Mouse (Mus musculus): ENCODE measurements around the gene Calm3.
A peak's percentile ranks its signal among the peaks of the same experiment; 100 is the strongest.

The Calm3 gene

DNA sequence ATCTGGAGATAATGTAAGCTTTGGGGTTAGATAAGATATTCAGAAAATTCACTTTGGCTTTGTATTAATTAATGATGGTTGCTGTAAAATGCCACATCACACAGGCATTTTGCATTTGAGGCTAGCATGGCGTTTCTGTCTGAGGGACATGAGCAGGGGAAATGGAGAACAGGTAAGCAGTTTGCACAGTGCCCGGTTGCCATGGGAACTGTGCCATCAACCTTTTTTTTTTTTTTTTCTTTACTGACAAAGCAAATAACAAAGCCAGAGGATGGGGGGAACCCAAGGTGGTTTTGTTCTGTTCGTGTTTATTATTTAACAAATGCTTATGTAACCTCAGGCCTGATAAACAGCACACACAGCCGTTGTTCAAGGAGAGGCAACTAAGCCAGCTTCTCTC is 18.9 kb upstream of the Calm3 start:
- DNase-seq (ENCODE audit: low read depth, low spot score) = no peak

DNA sequence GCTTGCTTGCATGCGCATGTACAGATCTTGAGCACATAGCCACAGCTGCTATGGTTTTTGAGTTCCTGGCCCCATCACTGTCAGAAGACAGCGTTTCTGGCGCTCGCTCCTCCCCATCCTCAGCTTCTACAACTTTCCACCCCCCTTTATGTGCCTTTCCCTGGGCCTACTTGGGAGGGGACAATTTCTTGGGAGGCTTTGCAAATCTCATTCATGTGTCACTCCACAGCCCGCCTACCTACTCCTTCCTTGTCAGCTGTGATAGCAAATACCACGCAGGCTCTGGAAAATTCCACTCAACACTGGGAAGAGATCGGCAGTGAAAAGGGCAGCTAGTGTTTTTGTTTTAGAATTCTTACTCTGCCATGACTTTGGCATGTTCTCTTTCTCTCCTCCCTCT is 16.4 kb upstream of the Calm3 start:
- no peak for DNase-seq (ENCODE audit: low read depth, low spot score)

DNA sequence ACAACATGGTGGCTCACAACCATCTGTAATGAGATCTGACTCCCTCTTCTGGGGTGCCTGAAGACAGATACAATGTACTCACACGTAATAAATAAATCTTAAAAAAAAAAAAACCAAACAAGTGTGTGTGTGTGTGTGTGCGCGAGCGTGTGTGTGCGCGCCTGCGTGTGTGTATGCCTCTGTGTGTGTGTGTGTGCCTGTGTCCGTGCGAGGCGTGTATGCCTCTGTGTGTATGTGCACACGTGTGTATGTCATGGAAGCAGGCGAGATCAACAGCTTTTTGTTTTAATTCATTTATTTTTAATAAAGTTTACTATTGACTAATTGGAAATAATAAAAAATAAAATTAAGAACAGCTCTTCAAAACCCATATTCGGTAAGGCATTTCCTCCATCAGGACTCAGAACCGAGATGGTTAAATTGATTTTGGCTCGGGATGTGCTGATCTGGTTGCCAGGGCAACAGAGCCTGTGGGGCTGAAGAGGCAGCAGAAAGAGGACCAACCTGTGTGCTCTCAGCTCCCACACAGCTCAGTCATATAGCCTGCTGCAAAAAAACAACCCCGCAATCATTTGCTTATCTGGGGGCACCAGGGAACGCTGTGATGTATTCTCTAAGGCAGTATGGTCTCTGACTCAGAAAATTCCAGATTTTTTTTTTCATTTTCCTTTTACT is 14.3 kb upstream of the Calm3 start:
- no peak for DNase-seq (ENCODE audit: low read depth, low spot score)

DNA sequence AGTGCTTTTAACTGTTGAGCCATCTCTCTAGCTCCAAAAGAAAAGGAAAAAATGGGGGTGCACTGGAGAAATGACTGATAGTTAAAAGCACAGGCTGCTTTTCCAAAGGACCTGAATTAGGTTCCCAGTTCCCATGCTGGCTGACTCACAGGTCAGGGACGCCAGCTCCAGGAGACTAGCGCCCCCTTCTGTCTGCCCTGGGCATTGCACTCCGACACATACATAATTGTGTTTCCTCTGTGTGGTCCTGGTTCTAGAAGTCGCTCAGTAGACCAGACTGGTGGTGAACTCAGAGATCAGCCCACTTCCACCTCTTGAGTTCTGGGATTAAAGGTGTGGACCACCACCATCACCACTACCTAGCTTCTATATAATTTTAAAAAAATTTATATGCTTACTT is 13.4 kb upstream of the Calm3 start:
- no peak for DNase-seq (ENCODE audit: low read depth, low spot score)

DNA sequence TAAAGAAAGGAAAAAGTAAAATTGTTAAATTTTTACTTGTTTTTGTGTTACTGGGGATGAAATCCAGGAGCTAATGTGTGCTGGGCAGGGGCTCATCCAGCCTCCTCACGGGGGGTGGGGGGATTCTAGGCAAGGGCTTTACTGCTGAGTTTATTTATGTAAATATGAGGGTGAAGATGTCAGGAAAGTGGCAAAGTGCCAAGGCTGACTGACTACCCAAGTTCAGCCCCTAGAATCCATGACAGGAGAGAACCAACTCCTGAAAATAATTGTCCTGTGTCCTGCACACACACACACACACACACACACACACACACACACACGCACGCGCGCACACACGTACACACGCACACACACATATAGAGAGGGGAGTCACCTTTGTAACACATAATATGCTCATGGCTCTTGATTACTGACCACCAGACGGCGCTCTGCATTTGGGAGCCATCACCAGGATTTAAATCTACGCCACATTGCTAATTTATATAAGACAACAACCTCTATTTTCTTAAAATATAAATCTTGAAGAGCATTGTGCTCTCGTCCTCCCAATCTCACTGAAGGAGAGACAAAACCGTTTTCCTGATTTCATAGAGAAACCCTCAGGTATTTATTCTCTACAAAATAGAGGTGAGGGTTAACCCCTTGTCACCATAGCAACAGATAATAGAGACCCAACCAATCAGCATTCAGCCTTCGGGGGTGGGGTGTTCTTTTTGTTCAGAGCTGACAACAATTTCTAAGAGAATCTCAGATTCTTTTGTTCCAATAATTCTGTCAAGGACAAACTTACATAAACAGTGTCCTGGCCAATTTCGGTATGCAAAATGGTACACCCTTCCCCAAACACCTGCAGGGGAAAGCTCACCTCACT is 9.0 kb upstream of the Calm3 start:
- DNase-seq (ENCODE audit: low read depth, low spot score) = no peak

DNA sequence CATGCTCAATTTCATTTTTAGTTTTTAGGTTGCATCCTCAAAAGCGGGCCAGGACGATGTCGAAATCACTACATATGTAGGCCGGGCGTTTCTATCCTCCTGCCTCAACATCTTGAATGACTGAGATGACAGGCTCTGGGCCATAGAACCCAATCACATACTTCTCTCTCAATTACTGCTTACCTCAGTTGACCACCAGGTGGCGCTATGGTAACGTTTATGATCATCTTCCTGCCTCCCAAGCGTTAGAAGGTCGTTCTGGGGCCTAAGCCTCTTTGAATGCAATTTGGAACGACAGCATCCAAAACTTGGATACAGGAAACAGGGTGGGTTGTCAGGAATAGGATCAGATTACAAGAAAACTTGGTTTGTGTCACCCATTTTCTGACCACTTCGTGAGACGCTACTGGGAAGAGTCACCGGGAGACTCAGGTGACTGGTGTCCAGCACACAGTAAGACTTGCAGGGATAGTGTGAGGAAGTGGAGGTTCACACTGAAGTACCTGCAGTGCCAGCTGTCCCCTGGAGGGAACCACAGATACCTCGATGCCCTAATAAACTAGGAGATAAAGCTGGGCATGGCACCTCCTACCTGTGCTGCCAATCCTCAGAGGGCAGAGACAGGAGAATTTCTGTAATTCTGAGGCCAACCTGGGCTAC is 8.2 kb upstream of the Calm3 start:
- DNase-seq (ENCODE audit: low read depth, low spot score) = peak; percentile 81

DNA sequence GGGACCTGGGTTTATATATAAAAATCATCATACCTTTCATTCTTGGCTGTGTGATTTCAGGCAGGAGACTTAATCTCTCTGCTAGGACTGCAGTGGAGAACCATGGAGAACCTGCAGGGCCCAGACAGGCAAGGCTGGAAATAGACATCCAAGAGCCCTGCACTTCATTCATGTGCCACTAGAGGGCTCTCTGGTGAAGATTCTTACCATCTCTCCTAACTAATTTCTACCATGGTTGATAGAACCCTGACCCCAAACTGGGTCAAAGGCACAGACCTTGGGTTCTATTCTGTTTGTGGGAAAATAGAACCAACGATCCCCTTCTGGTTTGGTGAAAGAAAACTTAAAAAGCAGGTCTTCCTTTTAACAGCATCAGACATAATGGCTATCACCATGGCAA is 6.9 kb upstream of the Calm3 start:
- no peak for DNase-seq (ENCODE audit: low read depth, low spot score)

DNA sequence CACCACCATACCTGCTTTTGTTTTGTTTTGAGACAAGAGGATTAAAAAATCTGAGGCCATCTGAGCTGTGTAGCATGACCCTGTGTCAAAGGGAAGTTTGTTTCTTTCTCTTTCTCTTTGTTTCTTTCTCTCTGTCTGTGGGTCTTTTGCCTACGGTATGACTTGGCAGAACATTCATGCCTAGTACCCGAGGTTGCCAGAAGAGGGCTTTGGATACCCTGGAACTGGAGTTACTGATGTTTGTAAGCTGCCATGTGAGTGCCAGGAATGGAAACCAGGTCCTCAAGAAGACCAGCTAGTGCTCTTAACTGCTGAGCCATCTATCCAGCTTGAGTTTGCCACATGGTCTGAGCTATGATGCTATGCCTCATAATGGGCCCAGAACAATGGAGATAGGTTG is 4.4 kb upstream of the Calm3 start:
- no peak for DNase-seq (ENCODE audit: low read depth, low spot score)

DNA sequence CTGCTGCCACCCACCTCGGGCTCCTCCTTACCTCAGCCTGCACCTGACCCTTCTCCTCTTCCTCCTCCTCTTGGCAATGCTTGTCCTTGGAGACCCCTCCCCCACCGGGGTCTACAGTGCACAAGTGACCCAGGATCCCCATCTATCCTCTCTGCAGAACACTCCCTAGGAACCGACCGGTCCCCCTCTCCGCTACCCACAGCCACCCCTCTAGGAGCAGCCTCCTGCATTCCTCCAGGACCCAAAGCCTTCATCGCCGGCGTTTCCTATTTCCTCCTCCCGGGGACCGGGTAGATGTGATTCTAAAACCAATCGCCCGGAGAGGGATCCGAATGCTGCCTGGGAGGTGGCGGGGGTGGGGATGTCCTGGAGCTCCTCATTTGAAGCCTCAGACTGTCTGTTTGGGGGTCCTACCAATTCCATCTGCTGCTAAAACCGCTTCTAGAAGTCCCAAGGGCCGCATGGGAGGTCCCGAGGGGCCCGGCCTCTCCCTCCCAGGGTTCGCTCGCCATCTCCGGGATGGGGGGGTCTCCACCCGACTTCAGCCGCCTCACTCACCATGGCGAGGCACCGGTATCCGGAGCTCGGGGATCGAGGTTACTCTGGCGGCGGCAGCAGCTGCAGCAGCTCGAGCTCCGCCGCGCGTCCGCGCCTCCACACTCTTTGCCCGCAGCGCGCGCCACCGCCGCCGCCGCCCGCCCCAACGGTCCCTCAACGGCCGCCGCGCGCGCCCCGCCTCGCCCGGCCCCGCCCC is 454 bp downstream of the Calm3 start:
- no peak for DNase-seq (ENCODE audit: low read depth, low spot score)

DNA sequence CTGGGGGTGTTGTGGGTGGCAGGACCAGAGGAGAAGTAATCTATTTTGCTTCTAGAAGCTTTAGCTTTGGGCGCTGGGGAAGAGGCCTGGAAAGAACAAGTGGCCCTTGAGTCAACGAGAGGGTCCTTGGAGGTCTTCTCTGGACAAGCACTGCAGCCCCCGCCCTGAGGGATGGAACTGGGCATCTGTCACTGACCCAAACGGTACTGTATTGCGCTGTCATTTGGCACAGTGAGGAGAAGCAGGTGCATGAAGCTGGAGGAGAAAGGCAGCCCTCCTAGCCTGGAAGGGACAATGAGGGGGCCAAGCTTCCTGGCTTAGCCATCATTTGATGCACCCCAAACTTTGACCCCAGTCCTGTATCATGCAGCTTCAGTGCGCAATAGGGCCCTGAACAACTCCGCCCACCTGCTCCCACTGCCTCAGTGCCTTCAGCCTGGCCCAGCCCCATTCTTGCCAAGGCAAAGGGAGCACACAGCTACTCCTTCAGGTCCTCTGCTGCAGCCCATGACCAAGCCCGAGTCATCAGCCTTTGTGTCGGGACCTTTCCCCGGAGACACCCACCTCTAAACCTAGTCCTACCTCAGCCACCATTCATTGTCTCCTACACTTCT is 1.4 kb downstream of the Calm3 start:
- DNase-seq (ENCODE audit: low read depth, low spot score) = no peak

DNA sequence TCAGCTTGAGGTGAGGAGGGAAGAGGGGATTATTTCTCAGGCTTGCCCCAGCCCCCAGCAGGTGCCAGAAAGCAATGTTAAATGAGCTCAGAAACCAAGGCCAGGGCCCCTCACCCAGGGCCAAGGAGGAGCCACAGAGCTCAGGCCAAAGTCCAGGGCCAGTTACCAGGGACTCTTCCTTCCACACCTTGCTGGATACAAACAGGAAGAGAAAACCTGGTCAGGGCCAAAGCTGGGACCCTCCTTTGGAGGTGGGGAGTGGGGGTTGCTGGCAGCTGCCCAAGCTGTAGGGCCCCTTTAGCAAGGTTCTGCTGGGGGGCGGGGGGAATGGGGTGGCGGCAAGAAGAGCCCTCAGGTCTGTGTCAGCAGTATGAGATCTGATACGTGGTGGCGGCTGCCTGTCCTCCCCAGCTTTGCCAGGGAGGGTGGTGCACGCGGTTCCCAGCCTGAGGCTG is 2.0 kb downstream of the Calm3 start:
- no peak for DNase-seq (ENCODE audit: low read depth, low spot score)

DNA sequence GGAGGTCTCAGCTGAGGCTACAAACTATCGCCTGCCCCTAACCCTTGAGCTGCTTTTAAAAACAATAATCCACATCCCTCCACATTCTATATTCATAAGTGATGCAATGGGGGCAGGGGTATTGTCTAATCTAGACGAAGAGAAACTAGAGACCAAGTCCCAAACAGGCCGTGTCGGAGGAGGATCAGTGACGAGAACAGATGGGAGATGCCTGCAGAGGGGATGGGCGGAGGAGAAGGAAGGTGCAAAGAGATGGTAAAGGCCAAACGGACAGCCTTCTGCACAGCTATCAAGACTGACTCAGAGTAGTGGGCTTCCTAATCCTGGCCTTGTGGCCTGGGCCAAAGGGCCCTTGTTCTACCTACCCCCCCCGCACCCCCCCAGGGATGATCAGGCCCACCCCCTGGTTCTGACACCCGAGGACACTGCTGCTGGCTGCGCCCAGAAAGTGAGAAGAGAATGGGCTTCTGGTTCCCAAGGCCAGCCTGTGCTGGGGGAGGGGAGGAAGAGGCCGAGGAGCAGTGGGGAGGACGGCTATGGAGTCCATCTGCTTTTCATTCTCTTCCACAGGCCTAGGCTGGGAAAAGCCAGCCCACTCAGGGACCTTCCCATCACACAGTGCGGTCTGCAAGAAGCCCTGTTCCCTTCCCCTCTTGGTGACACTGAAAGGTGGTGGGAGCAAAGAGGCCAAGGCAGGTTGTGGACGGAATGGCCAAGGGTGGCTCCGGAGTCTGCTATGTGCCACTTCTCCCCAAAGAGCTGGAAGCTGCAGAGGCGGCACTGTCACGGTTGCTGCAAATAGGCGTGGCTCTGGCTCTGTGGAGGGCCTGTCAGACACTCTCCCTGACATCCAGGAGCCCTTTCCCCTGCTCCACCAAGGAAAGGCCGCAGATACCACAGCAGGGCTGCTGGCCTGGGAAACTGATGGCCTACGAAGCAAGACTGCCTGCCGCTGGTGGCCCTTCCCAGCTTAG is 2.8 kb downstream of the Calm3 start:
- no peak for DNase-seq (ENCODE audit: low read depth, low spot score)

DNA sequence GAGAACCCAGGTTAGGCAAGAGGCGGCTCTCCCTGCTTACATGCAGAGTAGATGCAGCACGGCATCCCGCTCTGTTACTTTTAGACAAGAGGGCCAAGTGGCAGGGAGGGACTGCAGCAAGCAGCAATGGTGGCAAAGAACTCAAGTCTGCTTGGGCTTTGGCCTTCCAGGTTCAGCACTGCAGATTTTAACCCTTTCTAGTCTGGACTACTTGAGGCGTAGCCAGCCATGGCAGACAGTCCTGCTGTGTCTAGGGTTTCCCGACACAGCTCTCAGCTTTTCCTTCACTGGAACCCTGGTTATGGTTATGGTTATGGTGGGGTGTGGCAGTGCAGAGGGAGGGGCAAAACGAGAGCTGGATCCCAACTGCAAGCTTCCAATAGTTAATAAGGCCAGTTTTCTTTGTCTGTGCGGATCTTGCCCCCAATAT is 3.7 kb downstream of the Calm3 start:
- no peak for DNase-seq (ENCODE audit: low read depth, low spot score)

DNA sequence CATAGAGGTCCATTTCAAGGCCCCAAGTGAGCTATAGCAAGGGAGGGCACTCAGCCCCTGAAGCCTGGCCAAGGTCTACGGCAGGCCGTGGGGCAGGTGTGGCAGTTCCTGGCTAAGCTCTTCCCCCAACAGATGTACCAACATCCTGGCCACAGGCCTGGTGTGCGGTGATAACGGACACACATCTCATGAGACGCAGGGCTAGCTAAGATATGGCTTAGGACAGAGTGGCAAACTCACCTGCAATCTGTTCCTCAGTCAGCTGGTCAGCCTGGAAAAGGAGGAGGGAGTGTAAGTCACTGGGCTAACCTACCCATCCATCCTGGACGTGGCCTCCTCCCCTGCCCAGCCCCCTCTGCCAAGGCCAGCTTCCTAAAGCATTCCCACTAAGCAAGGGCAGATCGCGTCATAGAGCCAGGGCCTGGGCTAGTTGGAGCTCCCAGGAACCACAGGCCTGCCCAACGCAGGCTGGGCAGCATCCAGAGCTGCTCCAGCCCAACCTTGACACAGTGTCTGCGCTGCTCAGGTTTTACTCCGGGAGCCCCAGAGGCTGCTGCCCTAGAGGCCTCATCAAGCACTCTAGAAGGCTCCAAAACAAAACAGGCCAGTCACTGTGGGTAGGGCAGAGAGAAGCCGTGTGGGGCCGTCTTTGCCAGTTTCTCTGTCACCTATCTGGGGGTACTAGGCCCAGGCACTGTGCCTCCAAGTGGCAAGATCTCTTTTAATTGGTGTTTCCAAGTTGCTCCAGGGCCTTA is 4.3 kb downstream of the Calm3 start:
- DNase-seq (ENCODE audit: low read depth, low spot score) = no peak

DNA sequence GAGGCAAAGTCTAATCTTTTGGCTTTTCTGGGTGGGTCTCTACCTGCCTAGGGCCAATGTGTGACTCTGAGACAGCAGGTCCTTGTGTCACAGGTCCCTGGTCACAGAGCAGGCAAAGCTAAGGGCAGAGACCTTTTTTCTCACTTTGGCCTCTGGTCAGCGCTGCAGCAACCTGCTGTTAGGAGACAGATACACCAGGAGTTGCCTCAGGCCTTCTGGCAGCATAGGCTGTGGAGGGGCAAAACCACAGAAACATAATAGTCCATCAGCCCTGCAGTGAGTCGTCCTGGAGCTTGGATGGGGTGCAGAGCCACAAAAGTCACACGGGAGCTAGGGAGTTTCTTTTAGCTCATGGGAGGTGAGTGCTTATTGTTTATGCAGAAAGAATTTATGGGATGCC is 5.2 kb downstream of the Calm3 start:
- DNase-seq (ENCODE audit: low read depth, low spot score) = no peak

DNA sequence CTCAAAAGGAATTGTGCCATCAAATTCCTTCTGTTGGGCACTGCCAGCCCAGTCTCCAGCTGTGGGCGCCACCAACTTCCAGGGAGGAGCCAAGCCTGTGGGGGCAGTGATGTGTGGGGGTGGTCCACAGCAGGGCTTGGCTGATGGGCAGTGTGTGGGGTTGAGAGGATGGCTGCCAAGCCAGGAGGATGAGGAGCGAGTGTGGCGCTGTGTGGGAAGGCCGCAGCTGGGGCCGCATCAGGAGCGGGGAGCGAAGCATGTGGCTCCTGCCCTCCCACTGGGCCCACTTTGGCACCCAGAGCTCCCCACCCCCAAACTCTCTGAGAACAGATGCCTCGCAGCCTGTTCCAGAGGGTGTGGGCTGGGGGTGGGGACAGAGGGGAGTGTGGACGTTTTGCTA is 5.9 kb downstream of the Calm3 start:
- no peak for DNase-seq (ENCODE audit: low read depth, low spot score)

DNA sequence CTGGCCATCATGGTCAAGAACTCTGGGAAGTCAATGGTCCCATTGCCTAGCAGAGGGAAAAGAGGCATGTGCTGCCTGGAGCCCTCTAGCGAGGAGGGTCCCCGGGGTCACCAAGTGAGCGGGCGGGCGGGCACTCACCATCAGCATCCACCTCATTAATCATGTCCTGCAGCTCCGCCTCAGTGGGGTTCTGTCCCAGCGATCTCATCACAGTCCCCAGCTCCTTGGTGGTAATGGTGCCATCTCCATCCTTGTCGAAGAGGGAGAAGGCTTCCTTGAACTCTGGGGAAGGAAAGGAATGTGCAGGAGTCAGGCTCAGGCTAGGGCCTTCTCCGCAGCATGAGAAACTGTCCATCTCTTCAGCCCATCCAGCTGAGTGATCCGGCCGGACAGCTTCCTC is 6.5 kb downstream of the Calm3 start:
- no peak for DNase-seq (ENCODE audit: low read depth, low spot score)

DNA sequence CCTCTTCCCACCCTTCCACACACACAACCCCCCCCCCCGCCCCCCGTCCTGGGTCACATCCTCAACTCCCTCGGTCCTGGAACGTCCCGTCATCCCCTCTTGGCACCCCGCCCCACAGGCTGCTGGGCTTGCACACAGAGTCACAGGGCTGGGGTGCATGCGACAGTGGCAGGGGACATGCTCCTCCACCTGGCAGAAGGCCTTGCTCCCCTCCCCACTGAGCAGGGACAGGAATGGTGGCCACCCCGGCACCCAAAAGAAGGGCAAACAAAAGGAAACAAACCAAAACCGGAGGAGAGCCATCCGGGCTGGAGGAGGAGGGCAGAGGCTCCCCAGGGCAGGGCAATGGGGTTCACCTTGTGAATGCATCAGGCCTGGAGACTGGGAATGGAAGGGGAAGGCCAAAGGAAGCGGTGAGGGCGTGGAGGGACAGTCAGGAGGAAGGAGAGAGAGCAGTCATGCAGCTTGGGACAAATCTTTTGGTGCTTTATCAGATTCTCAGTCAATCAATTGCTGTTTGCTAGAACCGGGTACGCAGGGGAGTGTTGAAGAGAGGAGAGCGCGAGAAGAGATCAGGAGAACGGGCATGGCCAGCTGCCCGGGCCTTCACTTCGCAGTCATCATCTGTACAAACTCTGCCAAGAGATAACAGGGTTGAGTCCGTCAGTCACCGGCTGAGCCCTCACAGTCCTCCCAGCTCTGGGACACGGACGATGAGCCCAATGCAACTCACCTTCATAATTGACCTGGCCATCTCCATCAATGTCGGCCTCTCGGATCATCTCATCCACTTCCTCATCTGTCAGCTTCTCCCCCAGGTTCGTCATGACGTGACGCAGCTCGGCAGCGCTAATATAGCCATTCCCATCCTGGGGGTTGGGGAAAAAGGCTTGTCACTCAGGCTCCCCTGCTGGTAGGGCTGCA is 7.3 kb downstream of the Calm3 start:
- DNase-seq (ENCODE audit: low read depth, low spot score) = no peak
